Mouse (Mus musculus): ENCODE data around the gene Rxrg. TPM values are rescaled to one million over a fixed set of nuclear protein-coding genes. Genes with fewer than 3 reads are reported as not detected.

Rxrg gene
- polyA plus RNA-seq, 1 experiment from 2014 or later: 2.3 TPM

DNA sequence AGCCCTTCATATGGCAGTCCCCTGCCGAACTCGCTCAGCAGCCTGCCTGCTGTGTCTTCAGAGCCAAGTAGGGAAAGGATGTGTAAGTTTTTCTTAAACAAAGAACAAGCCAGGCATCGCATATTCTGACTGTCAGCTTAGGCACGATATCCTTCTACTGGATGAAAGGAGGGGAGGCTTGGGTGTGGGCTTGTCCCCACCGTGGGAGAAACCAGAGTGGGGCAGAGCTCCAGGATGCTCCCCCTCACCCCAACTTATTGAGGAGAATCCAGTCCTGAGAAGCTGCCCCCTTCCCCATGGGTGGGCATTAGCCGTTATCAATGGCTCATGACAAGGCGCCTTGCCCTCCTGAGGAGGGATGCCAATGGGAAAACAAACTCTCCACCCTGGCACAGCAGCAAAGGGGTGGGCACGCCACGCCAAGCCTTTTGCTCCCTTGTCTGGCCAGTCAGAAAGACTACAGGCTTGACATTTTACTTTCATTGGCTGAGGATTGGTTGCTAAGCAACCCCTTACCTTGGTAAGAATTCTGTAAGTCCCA lies 10.1 kb downstream of the Rxrg start:
- Histone ChIP-seq H3K27me3 (no peaks in the 10 kb centered on the region), H3K4me2 (no peak overlapping the region), H3K4me1 (no peaks in the 10 kb centered on the region), H3K9me3 (replicated peaks) (no peaks in the 10 kb centered on the region), H3K36me3 (no peaks in the 10 kb centered on the region), H3K27ac (no peak overlapping the region), H3K4me3 (replicated peaks) (no peak overlapping the region), H3K9ac (no peak overlapping the region)
- 54% methylated on average over 9 of the region's 9 CpGs for WGBS
- ATAC-seq (replicated peaks; ENCODE audit: low FRiP score): no peak

DNA sequence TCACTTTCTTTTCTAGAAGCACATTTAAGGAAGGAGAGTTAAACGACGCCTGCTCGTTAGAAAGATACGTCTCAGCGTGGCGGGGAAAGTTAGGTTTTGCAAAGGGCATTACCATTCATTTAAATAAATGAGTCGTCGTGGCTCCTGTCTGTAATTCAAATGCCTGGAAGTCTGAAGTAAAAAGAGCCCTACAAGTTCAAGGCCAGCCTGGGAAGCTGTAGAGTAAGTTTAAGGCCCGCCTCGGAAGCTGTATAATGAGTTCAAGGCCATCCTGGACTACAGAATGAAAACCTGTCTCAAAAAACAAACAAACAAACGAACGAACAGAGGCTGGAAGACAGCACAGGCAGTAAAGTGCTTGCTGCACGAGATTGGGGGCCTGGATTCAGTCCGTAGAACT lies 18.9 kb downstream of the Rxrg start:
- WGBS: 76% methylated on average over 14 of the region's 14 CpGs
- ATAC-seq (replicated peaks; ENCODE audit: low FRiP score): no peak
- no peaks in the 10 kb centered on the region for H3K4me1 ChIP-seq

DNA sequence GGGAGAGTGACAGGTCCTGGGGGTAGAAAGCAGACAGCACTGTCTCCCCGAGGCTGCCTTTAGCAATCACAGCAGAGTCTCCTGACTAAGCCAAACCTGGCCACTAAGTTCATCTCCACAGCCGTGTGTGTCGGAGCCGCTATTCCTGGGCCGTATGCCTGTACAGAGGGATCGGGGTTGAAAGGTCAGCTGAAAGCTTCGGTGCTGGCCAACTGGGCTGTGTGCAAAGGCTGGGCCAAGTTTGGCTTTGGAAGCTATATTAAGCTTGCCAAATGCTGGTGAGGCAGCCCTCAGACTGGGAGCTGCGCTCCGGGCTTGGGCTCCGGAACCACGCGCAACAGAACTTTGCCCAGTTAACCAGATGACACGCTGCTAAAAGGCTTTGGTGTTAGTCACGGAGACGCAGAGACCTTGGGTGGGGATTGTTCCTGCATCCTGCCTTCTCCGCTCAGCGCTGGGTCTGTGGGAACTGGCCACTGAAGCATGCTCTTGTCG lies 19.9 kb downstream of the Rxrg start:
- no peaks in the 10 kb centered on the region for H3K27me3 ChIP-seq
- H3K27ac ChIP-seq: no peak overlapping the region
- no peaks in the 10 kb centered on the region for H3K36me3 ChIP-seq
- 67% methylated on average over 18 of the region's 18 CpGs for WGBS
- no peak overlapping the region for H3K4me2 ChIP-seq
- H3K4me1 ChIP-seq: no peaks in the 10 kb centered on the region
- H3K9me3 ChIP-seq (replicated peaks): no peaks in the 10 kb centered on the region
- H3K9ac ChIP-seq: no peak overlapping the region
- ATAC-seq (replicated peaks; ENCODE audit: low FRiP score): peak; percentile 40; the same call in 1 of the 2 replicates
- H3K4me3 ChIP-seq (replicated peaks): no peak overlapping the region

More for the DNA sequence above, 18.9 kb downstream of the Rxrg start:
- no peak overlapping the region for H3K4me3 ChIP-seq (replicated peaks)
- no peaks in the 10 kb centered on the region for H3K9me3 ChIP-seq (replicated peaks)
- no peak overlapping the region for H3K4me2 ChIP-seq
- H3K9ac ChIP-seq: no peak overlapping the region
- no peaks in the 10 kb centered on the region for H3K27me3 ChIP-seq
- no peak overlapping the region for H3K27ac ChIP-seq
- no peaks in the 10 kb centered on the region for H3K36me3 ChIP-seq

DNA sequence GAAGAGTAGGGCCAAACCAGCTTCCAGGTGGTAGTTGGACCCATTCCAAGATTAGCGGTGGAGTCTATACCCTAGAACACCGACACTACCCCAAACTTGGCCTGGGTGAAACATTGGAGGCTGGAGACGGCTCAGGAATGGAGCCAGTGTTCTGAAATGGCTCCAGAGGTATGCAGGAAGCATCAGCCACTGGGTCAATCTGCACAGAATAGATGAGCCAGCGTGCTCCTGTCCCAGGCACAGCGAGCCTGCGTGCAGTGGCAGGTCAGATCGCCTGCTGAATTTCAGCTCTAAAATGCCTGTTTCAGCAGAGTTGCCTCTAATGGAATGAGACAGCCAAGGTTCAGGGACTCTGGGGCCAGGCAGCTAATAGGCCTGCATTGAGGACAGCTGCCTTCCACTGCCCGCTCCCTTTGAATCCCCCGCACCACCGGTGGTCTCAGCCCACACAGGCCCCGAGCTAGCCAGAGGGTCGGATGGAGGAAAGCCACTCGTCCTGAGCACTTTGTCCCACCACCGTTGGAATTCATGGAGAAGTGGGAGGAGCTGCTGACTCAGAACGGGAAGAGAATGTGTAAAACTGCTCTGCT lies 22.1 kb downstream of the Rxrg start:
- WGBS: 66% methylated on average over 15 of the region's 15 CpGs

DNA sequence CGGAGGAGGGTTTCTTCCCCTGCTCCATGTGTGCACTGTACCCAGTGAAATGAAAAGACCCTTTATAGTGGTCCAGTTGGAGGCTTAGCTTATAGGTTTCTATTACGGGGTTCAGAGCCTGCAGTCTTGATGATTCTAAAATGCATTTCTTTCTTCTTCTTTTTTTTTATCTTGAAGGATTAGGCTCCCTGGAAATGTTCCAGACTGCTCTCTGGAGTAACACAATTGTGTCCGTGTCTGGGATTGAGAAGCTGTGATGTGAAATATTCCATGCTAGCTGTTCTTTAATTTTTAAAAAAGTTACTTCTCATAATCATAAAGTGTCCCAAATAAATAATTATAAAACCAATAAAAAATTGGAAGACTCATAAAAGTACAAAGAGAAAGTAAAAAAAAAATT lies 26.9 kb downstream of the Rxrg start:
- no peaks in the 10 kb centered on the region for H3K27me3 ChIP-seq
- no peaks in the 10 kb centered on the region for H3K4me1 ChIP-seq
- no peaks in the 10 kb centered on the region for H3K9me3 ChIP-seq (replicated peaks)
- H3K4me2 ChIP-seq: no peak overlapping the region
- H3K27ac ChIP-seq: no peak overlapping the region
- no peaks in the 10 kb centered on the region for H3K36me3 ChIP-seq
- no peak overlapping the region for H3K4me3 ChIP-seq (replicated peaks)
- H3K9ac ChIP-seq: no peak overlapping the region
- 80% methylated on average over 3 of the region's 3 CpGs for WGBS
- no peak for ATAC-seq (replicated peaks; ENCODE audit: low FRiP score)

More for the DNA sequence above, 22.1 kb downstream of the Rxrg start:
- Histone ChIP-seq H3K27ac (no peak overlapping the region), H3K4me2 (no peak overlapping the region), H3K36me3 (no peaks in the 10 kb centered on the region), H3K4me1 (no peaks in the 10 kb centered on the region), H3K9ac (no peak overlapping the region), H3K9me3 (replicated peaks) (no peaks in the 10 kb centered on the region), H3K27me3 (no peaks in the 10 kb centered on the region), H3K4me3 (replicated peaks) (no peak overlapping the region)
- 0 out of 2 replicates have a peak, but pooled peaks have one; percentile 25 for ATAC-seq (replicated peaks; ENCODE audit: low FRiP score)

DNA sequence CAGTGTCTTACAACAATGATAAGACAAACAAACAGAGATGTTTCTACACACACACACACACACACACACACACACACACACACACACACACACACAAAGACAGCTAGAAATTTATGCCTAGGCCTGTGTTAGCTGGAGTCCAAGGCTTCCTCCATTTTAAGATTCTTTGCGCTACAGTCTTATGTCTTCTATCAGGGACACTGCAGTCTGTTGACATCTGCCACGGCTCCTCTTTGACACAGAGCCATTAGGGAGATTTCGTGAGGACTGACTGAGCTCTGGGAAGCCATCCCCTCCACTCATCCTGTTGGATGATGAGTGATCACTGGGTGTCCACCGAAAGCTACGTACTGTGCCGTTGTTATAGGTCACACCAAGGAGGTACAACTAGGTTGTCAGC lies 33.6 kb downstream of the Rxrg start:
- H3K9me3 ChIP-seq (replicated peaks): no peaks in the 10 kb centered on the region
- H3K27ac ChIP-seq: no peak overlapping the region
- no peaks in the 10 kb centered on the region for H3K4me1 ChIP-seq
- H3K27me3 ChIP-seq: no peaks in the 10 kb centered on the region
- no peaks in the 10 kb centered on the region for H3K36me3 ChIP-seq
- 83% methylated on average over 6 of the region's 6 CpGs for WGBS
- H3K9ac ChIP-seq: no peak overlapping the region
- no peak overlapping the region for H3K4me2 ChIP-seq
- no peak for ATAC-seq (replicated peaks; ENCODE audit: low FRiP score)
- H3K4me3 ChIP-seq (replicated peaks): no peak overlapping the region

DNA sequence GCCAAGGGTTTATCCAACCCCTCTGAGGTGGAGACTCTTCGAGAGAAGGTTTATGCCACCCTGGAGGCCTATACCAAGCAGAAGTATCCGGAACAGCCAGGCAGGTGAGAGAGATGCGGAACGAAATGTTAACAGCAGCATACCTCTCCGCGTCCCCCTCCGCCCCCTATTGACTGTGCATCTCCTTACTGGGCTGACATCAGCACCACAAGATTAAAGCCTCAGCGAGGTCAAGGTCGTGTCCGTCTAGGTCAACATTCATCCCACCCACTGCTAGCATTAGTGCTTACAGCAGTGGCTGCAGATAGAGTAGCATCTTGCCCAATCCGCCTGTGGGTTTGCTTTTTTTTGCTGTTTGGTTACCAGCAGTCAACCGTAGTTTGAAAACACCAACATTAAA lies 37.5 kb downstream of the Rxrg start:
- Histone ChIP-seq H3K4me1 (no peaks in the 10 kb centered on the region), H3K27me3 (0 out of 2 replicates have a peak, but pooled peaks cover 5% of the 10 kb centered on the region), H3K9me3 (replicated peaks) (no peaks in the 10 kb centered on the region), H3K27ac (no peak overlapping the region), H3K4me2 (no peak overlapping the region), H3K9ac (no peak overlapping the region), H3K4me3 (replicated peaks) (no peak overlapping the region), H3K36me3 (no peaks in the 10 kb centered on the region)
- WGBS: 57% methylated on average over 12 of the region's 12 CpGs
- ATAC-seq (replicated peaks; ENCODE audit: low FRiP score): no peak

DNA sequence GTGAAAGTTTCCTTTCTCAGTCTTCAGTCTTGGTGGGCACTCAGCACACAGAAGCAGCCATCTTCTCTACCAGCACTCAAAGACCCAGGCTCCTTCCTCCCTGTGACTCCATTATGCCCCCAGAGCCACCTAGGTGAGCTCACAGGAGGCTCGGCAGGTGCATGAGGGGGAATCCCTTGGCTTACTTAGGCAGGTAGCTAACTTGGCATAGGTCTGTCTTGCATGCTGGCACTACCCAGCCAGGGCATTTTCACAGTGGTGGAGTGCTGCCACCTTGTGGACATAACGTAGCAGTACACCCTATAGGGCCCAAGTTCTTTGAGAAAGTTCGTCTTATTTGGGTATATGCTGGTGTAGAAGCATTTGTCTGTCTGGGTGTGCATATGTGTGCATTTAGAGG lies 38.8 kb downstream of the Rxrg start:
- Histone ChIP-seq H3K27me3 (0 out of 2 replicates have a peak, but pooled peaks cover 5% of the 10 kb centered on the region), H3K9me3 (replicated peaks) (no peaks in the 10 kb centered on the region), H3K27ac (no peak overlapping the region), H3K9ac (no peak overlapping the region), H3K4me1 (no peaks in the 10 kb centered on the region), H3K36me3 (no peaks in the 10 kb centered on the region), H3K4me2 (no peak overlapping the region), H3K4me3 (replicated peaks) (no peak overlapping the region)
- 0 out of 2 replicates have a peak, but pooled peaks have one; percentile 25 for ATAC-seq (replicated peaks; ENCODE audit: low FRiP score)
- 14% methylated on average over 3 of the region's 3 CpGs for WGBS

DNA sequence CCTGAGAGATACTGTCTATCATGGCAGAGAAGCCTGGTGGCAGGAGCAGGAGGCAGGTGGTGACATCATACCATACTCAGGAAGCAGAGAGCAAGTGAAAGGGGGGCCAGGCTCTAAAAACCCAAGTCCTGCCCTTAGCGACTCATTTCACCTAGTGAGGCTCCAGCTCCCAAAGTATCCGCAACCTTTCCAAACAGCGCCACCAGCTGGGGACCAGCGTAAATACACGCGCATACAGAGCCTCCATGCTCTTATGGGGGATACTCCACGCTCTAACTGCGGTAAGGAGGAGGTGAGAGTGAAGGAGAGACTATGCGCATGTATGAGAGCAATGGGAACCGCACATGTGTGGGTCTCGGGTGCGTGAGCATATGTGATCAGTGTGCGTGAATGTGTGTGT lies 39.9 kb downstream of the Rxrg start:
- no peaks in the 10 kb centered on the region for H3K36me3 ChIP-seq
- ATAC-seq (replicated peaks; ENCODE audit: low FRiP score): 0 out of 2 replicates have a peak, but pooled peaks have one; percentile 25
- WGBS: 43% methylated on average over 13 of the region's 13 CpGs

DNA sequence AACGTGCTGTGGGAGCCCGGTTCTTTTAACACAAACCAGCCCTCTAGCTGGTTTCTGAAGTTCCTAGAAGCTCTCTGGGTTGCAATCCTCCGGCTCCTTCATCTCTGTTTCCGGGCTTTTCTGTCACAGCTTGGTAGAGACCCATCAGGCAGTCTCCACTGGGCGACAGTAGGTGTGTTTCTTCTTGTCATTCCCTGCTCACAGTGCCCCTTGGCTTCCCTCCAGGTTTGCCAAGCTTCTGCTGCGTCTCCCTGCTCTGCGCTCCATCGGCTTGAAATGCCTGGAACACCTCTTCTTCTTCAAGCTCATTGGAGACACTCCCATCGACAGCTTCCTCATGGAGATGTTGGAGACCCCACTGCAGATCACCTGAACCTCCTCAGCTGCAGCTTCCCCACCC lies 40.7 kb downstream of the Rxrg start:
- ATAC-seq (replicated peaks; ENCODE audit: low FRiP score): no peak
- no peak overlapping the region for H3K9ac ChIP-seq
- 75% methylated on average over 9 of the region's 9 CpGs for WGBS

More for the DNA sequence above, 39.9 kb downstream of the Rxrg start:
- H3K27ac ChIP-seq: no peak overlapping the region
- H3K27me3 ChIP-seq: peaks cover 7% of the 10 kb centered on the region
- H3K4me1 ChIP-seq: no peaks in the 10 kb centered on the region
- no peak overlapping the region for H3K9ac ChIP-seq
- H3K9me3 ChIP-seq (replicated peaks): no peaks in the 10 kb centered on the region
- no peak overlapping the region for H3K4me3 ChIP-seq (replicated peaks)
- H3K4me2 ChIP-seq: no peak overlapping the region

DNA sequence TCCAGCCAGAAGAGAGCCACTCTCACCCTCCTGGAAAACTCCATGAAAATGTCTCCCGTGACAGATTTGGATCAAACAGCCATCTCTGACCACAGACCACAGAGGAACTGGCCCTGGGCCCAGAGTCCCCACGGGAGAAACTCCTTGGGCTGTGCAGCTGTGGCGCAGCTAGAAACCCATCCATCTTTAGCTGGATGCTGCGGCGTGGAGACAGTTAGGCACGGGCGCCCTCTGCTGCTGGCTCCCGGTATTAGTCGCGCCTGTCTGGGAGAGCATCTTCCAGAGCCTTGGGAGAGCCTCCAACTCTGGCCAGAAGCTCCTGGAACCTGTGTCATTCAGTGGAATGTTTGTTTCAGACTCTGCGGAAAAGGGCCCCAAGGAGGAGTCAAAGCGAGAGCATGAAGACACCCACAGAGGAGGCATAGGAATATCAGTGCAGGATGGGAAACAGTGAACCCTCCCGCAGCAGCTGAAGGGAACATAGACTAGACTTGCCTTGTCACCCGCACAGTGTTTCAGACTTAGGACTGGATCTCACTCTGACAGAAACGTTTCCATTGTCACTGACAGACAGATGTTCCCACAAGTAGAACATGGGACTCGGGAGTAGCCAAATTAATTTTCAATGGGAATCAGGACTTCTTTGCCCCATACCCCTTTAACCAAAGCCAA lies 46.8 kb downstream of the Rxrg start:
- peaks cover 25% of the 10 kb centered on the region for H3K27me3 ChIP-seq

More for the DNA sequence above, 40.7 kb downstream of the Rxrg start:
- no peak overlapping the region for H3K4me3 ChIP-seq (replicated peaks)
- H3K36me3 ChIP-seq: no peaks in the 10 kb centered on the region
- no peak overlapping the region for H3K27ac ChIP-seq
- H3K4me2 ChIP-seq: no peak overlapping the region
- peaks cover 14% of the 10 kb centered on the region for H3K27me3 ChIP-seq
- H3K4me1 ChIP-seq: no peaks in the 10 kb centered on the region
- H3K9me3 ChIP-seq (replicated peaks): no peaks in the 10 kb centered on the region

DNA sequence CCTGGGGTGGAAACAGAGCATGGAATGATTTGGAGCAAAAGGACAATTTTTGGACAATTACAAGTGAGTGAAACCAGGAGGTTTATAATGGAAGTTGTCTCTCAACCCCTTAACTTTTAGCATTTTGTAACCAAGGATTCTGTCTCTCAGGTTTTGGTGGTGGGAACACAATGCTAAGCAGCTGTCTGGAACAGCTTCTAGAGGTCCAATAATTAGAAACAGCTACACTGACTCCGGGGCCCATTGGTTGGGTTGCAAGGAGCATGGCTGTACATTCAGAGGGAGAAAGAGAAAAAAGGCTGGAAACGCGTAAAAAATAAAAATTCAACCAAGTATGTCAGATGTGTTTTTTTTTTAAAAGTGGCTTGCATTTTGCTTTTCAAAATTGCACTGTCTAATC lies 50.5 kb downstream of the Rxrg start:
- ATAC-seq (replicated peaks; ENCODE audit: low FRiP score): no peak
- Histone ChIP-seq H3K9me3 (replicated peaks) (no peaks in the 10 kb centered on the region), H3K27me3 (peaks cover 16% of the 10 kb centered on the region), H3K4me2 (no peak overlapping the region), H3K9ac (no peak overlapping the region), H3K36me3 (no peaks in the 10 kb centered on the region), H3K4me1 (no peaks in the 10 kb centered on the region), H3K27ac (no peak overlapping the region), H3K4me3 (replicated peaks) (no peak overlapping the region)
- 92% methylated on average over 3 of the region's 3 CpGs for WGBS

More for the DNA sequence above, 46.8 kb downstream of the Rxrg start:
- Histone ChIP-seq H3K4me3 (replicated peaks) (no peak overlapping the region), H3K4me1 (no peaks in the 10 kb centered on the region), H3K9ac (no peak overlapping the region), H3K4me2 (0 out of 2 replicates have a peak overlapping the region, but pooled peaks have one; percentile 32), H3K36me3 (no peaks in the 10 kb centered on the region), H3K9me3 (replicated peaks) (no peaks in the 10 kb centered on the region), H3K27ac (no peak overlapping the region)
- ATAC-seq (replicated peaks; ENCODE audit: low FRiP score): peak; percentile 89
- 19% methylated on average over 16 of the region's 16 CpGs for WGBS
